Mouse (Mus musculus) kidney, postnatal 10 days (tissue): ENCODE data around the gene Hes7.
"Not testable (repeated sequence)": the region's sequence is repeated elsewhere in the genome, so short reads cannot be mapped to it uniquely, and the experiment has no call there.

Experiments used
- DNase-seq: peaks from one replicate; pipeline ENCODE4 v3.0.0; 2021; ENCODE audit warnings: mixed read lengths

Gene Hes7

DNA sequence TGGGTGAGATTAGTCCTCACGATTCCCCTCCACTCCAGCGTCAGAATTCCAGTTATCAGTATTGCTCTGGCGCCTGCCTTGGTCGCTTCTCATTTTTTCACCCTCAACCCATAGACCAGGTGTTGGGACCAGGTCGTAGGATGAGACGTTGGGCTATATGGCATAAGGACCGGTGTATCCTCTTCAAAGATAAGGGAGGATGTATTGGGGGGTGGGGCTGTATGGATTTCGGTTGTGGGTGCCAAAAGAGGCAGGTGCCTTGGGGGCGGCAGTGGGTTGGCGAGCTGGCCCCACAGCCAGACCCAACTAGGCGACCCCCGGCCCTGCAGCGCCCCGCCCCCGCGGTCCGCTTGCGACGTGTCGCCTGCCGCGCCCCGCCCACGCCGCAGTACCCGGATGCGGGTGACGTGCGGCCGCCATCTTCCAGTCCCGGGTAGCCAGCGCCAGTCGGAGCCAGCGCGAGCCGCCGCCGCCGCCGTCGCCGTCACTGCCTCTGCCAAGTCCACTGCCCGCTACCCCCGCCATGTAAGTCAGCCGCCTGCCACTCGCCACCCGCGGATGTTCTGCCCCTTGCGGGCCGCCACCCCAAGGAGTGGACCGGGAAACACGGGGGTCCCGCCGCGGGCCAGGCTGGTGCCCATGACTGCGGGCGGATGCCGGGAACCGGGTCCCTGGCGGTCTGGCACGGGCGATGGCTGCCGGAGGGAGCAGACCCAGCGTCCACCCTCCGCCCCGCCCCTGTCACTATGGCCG, 31.9 kb upstream of the Hes7 start, which contains the start of gene Vamp2:
TSS of gene Vamp2 (plus strand) at position 388 of the 753 bp plus-strand sequence.
- peak; percentile 96 for DNase-seq

DNA sequence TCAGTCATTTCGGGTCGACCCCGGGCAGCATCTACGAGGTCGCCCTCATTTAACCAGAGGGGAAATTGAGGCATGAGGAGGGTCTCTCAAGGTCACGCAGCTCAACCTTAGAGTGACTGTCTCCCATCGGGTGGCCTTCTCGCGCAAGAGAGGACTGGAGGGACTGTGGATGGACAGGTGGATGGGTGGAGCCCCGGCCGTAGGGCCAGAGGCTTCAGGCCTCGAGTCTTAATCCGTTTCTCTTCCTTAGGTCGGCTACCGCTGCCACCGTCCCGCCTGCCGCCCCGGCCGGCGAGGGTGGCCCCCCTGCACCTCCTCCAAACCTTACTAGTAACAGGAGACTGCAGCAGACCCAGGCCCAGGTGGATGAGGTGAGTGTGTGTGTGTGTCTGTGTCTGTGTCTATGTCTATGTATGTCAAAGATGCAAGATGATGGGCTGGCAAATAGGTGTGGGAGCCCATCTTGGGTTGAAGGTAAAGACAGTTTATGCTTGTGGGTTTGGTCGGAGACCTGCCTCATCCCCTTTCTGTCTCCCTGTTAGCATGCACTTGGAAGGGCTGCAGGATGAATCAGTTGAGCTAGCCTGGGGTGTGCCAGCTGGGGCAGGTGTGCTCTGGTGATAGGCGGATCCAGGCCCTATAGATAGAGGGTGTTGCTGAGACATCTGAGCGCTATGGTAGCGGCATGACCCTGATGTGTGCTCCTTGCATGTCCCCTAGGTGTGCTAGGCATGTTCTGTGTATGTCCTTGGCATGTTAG, 31.2 kb upstream of the Hes7 start:
- peak; percentile 53 for DNase-seq

DNA sequence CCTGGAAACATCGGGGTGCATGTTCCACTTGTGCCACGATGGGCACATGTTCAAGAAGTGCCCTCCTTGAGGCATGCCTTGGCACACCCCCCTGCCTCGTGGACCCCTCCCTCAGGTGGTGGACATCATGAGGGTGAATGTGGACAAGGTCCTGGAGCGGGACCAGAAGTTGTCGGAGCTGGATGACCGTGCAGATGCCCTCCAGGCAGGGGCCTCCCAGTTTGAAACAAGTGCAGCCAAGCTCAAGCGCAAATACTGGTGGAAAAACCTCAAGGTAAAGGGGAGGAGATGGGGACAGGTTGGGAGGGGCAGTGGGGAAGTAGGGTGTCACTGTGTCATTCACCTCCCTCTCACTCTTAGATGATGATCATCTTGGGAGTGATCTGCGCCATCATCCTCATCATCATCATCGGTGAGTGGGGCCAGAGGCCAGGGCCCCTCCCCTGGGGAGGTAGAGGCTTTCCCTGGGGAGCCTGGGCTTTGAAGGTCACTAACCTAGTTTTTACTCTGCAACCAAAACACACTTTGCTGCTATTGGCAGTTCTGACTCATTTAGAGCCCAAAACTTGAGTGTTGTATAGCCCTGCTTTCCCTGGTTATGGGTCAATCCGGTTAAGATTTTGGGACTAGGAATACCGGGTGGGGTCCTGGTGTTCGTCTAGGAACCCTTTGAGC, 30.5 kb upstream of the Hes7 start:
- DNase-seq, result peak; percentile 45

DNA sequence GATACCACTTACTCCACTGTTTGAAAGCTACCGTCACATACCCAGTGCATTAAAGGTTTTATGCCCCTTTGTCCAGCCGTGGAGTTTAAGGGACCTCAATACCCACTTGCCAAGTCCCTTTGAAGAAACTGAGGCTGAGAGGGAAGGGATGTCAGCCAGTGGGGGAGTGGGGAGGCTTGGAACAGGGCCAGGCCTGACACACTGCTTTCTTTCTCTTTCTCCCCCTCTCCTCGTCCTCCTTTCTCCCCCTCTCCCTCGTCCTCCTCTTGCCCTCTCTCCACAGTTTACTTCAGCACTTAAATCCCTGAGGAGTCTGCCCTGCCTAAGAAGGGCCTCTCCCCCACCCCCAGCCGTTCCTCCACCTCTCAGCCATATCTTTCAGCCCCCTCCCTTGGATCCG, 29.8 kb upstream of the Hes7 start:
- no peak for DNase-seq

DNA sequence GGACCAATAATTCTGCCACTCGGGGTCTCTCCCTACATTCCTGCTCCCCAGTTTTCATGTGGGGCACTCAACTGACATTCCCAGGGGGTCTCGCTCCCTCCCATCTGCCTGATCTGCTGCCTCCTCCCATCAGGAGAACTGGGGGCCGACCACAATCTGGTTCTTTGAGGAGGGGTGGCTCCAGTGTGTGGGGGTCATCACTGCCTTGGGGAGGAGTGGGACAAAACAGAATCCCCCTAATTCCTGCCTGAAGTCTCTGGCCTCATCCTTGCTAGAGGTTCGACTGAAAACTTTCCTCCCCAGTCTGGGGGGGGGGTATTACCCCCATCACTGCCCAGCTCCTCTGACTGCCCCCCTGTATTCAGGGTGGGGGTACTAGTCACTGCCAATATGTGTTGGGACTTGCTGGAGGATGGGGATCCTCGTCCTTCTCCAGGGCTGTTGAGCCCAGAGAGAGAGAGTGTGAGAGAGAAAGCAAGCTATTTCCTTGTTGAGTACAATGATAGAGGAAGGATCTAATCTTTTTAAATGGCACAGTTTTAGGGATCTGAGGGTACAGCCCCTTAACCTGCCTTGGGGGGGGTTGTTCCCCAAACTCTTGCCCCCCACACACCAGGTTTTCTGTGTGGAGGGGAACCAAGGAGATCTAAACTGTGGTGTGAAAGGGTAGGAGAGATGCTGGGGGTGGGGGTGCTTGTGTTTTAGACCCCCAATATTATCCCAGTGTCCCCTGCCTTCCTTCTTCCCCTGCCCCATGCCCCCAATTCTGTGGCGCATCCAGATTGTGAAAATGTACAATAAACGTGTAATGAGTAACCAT, 28.4 kb upstream of the Hes7 start:
- DNase-seq, result no peak

DNA sequence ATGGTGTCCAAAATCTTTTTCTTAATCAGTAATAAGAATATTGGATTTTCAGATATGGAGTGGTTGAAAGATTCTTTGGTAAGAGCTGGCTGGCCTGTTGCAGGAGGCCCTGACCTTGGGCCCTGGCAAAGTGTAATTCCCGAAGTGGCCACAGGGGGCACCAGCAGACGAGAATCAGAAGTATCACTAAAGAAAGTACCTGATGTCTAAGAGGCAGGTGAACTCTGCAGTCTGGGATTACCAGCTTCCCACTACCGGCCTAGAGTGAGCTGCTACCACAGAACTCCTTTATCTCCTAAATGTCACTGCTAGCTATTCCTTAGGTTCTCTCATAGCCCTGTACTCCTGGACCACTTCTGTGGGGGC, 27.8 kb upstream of the Hes7 start:
- peak; percentile 93 for DNase-seq

DNA sequence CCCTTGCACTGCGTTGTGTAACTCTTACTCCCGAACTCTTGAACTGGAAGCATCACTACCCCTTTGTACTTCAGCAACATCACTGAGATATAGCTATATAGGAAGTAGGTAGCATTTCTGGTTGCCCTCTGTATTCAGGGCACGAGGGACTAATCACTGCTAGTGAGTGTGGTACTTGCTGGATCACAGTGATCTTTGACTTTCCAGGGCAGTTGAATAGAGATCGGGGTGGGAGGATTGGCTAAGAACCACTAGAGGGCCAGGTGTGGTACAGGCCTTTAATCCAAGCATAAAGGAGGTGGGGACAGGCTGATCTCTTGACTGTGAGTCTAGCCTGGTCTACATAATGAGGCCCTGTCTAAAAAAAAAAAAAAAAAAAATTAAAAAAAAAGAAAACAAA, 27.3 kb upstream of the Hes7 start:
- DNase-seq, result no peak

DNA sequence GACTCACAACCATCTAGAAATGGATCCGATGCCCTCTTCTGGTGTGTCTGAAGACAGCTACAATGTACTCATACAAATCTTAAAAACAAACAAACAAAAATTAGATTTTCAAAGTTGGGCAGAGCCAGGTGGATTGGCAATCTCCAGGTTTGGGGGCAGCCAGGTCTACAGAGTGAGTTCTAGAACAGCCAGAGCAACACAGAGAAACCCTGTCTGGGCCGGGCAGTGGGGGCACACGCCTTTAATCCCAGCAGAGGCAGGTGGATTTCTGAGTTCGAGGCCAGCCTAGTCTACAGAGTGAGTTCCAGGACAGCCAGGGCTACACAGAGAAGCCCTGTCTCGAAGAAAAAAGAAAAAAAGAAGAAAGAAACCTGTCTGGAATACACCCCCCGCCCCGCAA, 26.3 kb upstream of the Hes7 start:
- not testable (repeated sequence) for DNase-seq

DNA sequence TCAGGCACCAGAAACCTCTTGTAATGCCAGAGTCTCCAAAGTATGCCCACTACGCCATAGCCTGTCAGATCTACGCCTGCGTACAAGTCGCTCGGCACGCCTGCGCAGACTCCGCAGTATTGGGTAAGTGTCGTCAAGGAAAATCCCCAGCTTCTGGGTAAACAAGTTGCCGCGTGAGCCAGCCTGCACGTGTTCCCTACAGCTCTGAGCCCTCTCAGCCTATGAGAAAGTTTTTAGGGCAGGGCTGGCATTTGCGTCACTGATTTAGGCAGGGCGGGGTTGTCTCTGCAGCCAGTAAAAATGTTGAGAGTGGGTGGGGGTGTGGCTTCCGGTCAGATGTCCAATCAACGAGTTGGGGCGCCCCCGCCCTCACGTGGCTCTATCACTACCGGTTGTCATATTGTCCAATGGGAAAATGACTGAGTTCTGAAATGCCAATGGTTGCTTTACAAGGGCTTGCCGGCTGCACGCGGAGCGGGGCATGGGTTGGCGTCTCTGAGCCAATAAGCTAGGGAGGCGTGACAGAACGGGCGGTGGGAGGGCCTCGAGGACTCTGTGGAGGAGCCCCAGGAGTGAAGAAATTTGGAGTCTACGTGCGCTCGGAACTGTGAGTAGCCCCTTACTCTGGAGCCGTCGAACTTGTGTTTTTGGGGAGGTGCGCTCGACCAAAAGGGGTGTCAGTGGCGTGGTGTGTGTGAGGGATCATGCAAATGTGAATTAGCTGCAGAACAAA, 25.3 kb upstream of the Hes7 start, which contains the start of gene Per1:
TSS of gene Per1 (plus strand) at position 521 of the 733 bp plus-strand sequence.
- peak; percentile 99 for DNase-seq

DNA sequence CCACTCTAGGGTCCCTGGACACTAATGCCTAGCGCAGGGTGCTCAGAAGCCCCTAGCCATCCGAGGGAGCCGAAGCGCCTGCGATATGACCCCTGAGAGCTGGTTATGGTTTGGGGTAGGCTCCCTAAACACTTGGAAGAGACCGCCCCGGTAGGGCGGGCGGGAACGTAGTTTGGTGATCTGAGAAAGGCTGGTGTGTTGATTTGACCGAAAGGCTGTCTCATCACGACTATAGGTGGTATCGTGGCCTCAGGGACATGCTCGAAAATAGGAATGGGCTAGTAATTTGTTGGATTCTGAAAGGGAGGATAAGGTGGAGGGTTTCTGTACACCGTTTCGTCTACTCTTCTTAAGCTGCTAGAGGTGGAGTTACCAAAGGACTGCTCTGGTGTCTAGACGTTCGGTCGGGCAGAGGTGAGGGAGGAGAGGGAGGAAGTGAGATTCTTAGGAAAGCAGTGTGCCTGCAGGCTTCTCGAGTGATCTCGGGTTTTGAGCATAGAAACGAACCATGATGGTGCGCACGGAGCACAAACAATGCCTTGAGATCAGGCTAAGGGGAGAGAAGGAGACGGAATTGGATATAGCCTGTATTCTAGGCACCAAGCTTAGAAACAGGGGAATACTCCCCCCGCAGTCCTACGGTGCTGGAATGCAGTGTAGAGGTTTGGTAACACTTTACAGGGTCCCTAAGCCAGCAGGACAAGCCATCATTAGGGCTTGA, 24.5 kb upstream of the Hes7 start:
- DNase-seq, result peak; percentile 48

DNA sequence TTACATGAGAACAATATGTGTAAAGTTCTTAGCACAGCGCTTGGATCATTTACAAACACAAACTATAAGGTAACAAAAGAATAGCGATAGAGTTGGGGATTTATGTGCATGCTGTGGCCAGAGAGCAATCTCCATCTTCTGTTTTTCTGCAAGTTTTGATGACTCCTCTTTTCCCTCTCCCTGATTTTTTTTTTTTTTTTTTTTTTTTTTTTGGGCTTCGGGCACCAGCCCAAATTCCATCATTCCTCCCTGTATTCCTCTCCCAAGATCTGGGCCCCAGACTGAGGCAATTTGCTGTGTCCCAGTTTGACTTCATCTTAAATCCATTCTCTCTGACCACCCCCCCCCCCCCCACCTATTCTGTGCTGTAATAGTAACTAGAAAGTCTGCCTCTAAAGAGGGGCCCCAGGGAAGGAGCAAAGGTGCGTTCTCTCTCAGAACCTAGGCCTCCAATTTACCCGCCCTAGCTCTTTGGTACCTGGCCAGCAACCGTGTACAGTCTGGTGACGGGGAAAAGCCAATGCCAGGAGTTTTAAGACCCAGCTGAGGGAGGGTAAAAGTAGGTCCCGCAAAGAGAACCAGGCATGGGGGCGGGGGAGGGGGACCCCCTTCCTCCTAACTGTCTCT, 23.7 kb upstream of the Hes7 start:
- DNase-seq, result no peak

DNA sequence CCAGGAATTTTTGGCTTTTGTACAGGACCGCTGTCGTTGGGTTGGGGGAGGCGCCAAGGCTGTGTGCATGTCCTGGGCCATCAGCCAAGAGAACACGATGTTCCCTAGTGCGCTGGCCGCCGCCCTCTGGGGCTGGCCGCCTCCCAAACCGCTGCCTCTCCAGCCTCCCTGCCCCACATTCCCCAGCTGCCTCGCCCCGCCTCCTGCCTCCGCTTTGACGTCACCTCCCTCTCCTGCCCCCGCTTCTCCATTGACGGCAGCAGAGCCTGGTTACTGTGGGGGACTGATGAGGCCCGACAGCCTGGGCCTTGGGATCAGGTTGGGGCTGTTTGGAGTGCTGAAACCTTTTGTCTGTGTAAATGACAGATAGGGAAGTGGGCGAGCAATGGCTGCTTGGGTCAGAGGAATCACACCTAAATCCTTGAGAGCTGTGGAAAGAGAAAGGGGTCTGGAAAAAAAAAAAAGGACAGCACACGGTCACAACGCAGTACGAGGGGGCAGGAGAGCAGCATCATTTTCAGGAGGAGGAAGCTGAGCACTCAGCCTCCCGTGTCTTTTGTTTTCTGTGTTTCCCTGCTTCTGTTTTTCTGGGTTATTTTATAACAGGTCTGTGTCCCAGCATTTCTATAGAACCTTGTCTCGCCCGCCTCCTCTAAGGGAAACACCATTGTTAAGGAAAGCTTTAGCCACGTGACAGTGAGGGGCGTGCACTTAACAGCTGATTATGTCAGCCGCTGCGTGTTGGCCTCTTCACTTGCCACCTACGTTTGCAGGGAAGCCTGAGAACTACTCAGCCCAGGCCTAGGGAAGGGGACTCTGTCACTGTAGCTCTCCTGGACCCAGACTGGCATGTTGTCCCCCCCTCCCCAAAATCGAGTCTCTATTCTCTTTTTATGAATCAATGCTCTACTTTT, 23.0 kb upstream of the Hes7 start:
- peak; percentile 100 for DNase-seq

DNA sequence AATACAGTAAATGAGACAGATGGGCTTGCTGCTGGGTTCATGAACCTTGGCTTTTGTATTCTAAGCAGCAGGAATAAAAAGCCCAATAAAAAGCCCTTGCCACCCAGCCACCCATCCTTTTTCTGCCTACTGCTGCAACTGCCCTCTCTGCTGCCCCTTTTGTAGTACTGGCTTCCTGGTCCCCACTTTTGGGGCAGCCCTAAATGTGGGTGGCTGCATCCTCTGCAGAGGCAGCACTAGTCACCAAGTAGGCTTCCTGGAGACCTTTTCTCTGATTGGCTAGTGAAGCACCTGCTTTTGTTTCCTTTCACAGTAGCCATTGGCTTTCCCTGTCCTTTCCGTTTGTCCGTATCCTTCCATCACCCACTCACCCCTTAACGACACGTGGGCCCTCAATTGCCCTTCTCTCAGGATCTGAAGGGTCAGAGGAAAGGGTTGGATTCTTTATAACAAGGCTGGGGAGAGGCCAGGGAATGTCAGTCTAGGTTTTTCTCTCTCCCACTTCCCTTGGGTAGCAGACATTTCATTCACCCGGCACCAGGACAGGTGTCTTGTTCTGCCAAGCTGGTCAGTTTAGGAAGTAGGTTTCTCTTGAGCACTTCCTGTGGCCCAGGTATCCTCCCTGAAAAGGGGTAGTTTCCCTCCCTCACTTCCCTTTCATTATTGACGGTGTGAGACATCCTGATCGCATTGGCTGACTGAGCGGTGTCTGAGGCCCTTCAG, 22.0 kb upstream of the Hes7 start:
- DNase-seq, result no peak

DNA sequence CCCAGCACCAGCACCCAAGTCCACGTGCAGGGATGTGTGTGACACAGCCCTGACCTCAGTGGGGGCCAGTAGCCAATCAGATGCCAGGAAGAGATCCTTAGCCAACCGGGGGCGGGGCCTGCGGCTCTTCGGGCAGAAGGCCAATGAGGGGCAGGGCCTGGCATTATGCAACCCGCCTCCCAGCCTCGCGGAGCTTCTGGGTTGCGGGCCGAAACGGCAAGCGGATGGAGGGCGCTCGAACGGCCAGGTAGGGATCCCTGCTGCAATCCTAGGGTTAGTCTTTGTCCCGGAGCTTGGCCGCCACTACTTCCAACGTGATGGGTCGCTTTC, 21.5 kb upstream of the Hes7 start:
- DNase-seq, result peak; percentile 97

DNA sequence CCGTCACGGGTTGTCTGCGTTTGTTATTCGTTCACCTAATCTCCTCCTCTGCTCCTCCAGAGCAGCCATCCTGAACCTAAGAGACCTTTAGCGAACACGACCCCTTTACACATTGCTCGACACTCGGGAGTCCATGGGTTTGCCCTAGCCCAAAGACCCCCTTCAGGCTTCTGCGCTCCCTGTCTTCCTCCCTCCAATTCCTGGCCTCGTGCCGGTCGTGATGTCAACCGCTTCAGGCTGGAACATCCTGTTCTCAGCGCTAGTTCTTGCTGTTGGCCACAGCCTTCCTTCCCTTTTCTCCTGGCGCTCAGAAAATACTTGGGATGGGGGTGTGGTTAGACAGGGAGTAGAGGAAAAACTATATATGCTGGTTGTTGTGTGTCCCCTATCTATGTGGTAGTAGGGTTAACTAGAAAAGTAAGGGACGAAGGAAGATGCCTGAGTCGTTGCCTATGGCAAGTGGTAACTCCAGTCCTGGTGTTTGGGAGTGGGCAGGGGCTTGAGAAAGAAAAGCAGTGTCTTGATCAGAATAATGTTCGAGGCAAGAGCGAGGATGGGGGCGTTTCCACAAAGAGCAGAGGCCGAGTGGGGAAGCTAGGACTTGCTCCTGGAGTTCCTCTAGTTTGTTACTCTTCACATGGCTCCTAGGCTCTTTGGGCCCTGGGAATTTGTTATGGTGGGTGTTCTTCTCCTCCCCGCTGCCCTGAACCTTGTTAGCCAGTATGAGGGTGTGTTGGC, 20.9 kb upstream of the Hes7 start:
- peak; percentile 93 for DNase-seq

DNA sequence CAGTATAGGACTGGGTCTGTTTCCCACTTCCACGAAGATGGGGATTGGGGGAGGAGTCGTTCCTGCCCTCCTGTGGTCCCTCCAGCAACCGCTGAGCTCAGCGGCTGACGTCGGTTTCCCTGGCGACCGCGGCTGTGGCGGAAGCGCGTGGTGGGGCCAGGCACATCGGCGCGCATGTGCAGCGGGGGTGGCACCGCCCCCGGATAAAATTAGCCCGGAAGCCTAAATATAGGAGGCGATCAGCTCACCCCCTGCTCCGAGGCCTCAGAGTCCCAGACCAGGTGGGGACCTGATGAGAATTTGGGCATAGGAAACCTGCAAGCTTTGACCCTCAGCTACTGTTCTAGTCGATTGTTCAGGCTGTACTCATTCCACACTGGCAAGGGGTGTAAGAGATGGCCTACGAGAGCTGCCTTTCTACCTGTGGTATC, 20.3 kb upstream of the Hes7 start:
- peak; percentile 97 for DNase-seq

DNA sequence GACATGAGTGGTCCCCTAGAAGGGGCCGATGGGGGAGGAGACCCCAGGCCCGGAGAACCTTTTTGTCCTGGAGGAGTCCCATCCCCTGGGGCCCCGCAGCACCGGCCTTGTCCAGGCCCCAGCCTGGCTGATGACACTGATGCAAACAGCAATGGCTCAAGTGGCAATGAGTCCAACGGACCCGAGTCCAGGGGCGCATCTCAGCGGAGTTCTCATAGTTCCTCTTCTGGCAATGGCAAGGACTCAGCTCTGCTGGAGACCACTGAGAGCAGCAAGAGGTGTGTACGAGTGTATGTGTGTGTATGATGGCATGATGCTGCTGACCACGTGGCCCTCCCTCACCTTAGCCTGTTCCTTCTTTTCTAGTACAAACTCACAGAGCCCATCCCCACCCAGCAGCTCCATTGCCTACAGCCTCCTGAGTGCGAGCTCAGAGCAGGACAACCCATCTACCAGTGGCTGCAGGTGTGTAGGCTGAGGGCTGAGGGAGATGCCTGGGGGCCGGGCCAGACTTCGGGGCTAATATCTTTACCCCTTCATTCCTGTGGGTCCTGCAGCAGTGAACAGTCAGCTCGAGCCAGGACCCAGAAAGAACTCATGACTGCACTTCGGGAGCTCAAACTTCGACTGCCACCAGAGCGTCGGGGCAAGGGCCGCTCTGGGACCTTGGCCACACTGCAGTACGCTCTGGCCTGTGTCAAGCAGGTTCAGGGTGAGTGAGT, 19.4 kb upstream of the Hes7 start:
- DNase-seq, result peak; percentile 36
